Mouse (Mus musculus): ENCODE data around the gene Crebrf. TPM values are rescaled to one million over a fixed set of nuclear protein-coding genes. Genes with fewer than 3 reads are reported as not detected.

The Crebrf gene
- total RNA-seq, 2 experiments from 2014 or later, result 14.1 to 20.1 TPM

GRCm38 (mm10) chr17:26702621-26703020, 12.8 kb upstream of the Crebrf start:
- DNase-seq, result no peak
- intact Hi-C loops (cut with DNase I; ENCODE audit: low total_unique reads), result no loop called here

GRCm38 (mm10) chr17:26703671-26704070, 11.8 kb upstream of the Crebrf start:
- intact Hi-C loops (cut with DNase I; ENCODE audit: low total_unique reads), result no loop called here
- DNase-seq, result no peak

GRCm38 (mm10) chr17:26705463-26706359, 9.7 kb upstream of the Crebrf start:
- DNase-seq, result no peak
- intact Hi-C loops (cut with DNase I; ENCODE audit: low total_unique reads), result no loop called here

- intact Hi-C loops (cut with DNase I; ENCODE audit: low total_unique reads), result no loop called here
Measured at GRCm38 (mm10) chr17:26707066-26707465, 8.4 kb upstream of the Crebrf start.

GRCm38 (mm10) chr17:26708499-26708898, 7.0 kb upstream of the Crebrf start:
- no peak for DNase-seq
- intact Hi-C loops (cut with DNase I; ENCODE audit: low total_unique reads), result no loop called here

More at GRCm38 (mm10) chr17:26707066-26707465, 8.4 kb upstream of the Crebrf start:
- no peak for DNase-seq

- intact Hi-C loops (cut with DNase I; ENCODE audit: low total_unique reads), result no loop called here
- DNase-seq, result no peak
Measured at GRCm38 (mm10) chr17:26708993-26709590, 6.4 kb upstream of the Crebrf start.

GRCm38 (mm10) chr17:26710049-26710448, 5.4 kb upstream of the Crebrf start:
- intact Hi-C loops (cut with DNase I; ENCODE audit: low total_unique reads), result no loop called here

GRCm38 (mm10) chr17:26715916-26716717, 667 bp downstream of the Crebrf start:
- intact Hi-C loops (cut with DNase I; ENCODE audit: low total_unique reads), result no loop called here
- peak; percentile 96 for DNase-seq

More at GRCm38 (mm10) chr17:26710049-26710448, 5.4 kb upstream of the Crebrf start:
- DNase-seq, result no peak

- intact Hi-C loops (cut with DNase I; ENCODE audit: low total_unique reads), result no loop called here
- DNase-seq, result no peak
Measured at GRCm38 (mm10) chr17:26717868-26718267, 2.4 kb downstream of the Crebrf start.

GRCm38 (mm10) chr17:26719405-26719804, 4.0 kb downstream of the Crebrf start:
- intact Hi-C loops (cut with DNase I; ENCODE audit: low total_unique reads), result no loop called here
- DNase-seq, result no peak

GRCm38 (mm10) chr17:26721802-26722201, 6.4 kb downstream of the Crebrf start:
- DNase-seq, result no peak
- intact Hi-C loops (cut with DNase I; ENCODE audit: low total_unique reads), result no loop called here

GRCm38 (mm10) chr17:26724790-26725189, 9.3 kb downstream of the Crebrf start:
- intact Hi-C loops (cut with DNase I; ENCODE audit: low total_unique reads), result no loop called here
- no peak for DNase-seq

GRCm38 (mm10) chr17:26726674-26727073, 11.2 kb downstream of the Crebrf start:
- no peak for DNase-seq
- intact Hi-C loops (cut with DNase I; ENCODE audit: low total_unique reads), result no loop called here

GRCm38 (mm10) chr17:26727110-26727755, 11.8 kb downstream of the Crebrf start:
- DNase-seq, result no peak
- intact Hi-C loops (cut with DNase I; ENCODE audit: low total_unique reads), result no loop called here

- intact Hi-C loops (cut with DNase I; ENCODE audit: low total_unique reads), result no loop called here
- no peak for DNase-seq
Measured at GRCm38 (mm10) chr17:26742581-26742980, 27.1 kb downstream of the Crebrf start.

GRCm38 (mm10) chr17:26743294-26743693, 27.8 kb downstream of the Crebrf start:
- intact Hi-C loops (cut with DNase I; ENCODE audit: low total_unique reads), result no loop called here

GRCm38 (mm10) chr17:26749975-26750374, 34.5 kb downstream of the Crebrf start:
- intact Hi-C loops (cut with DNase I; ENCODE audit: low total_unique reads), result no loop called here
- DNase-seq, result no peak

More at GRCm38 (mm10) chr17:26743294-26743693, 27.8 kb downstream of the Crebrf start:
- DNase-seq, result no peak

- no peak for DNase-seq
- intact Hi-C loops (cut with DNase I; ENCODE audit: low total_unique reads), result no loop called here
Measured at GRCm38 (mm10) chr17:26752297-26752696, 36.8 kb downstream of the Crebrf start.

GRCm38 (mm10) chr17:26753476-26753875, 38.0 kb downstream of the Crebrf start:
- DNase-seq, result no peak
- intact Hi-C loops (cut with DNase I; ENCODE audit: low total_unique reads), result no loop called here
